Mouse (Mus musculus): ENCODE results near the gene Slc35c2.

DNA sequence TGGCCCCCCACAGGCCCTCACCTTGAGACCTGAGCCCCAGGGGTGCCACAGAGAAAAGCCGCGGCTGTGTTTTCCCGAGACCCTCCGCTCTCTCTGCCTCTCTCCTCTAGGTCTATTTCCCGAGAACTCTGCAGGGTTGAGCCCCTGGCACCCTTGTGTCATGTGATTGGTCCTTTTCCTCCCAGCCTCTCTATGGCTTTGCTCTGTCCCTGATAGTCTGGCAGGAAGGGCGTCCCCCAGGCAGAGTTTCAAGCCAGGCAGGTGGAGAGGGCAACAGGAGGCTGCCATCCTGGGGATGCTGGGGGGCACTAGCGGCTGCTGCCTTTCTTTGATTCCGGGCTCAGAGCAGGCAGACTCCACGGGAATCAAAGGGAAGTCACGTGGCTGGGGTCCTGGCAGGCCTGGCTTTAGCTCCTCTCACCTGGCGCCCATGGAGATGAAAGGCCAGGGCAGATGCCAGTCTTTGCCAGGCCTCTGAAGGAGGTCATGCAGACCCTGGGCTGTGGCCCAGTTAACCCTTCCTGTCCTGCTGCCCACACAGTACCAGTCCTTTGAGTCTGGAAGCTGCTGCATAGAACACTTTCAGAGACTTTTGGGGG, 44.4 kb downstream of the Slc35c2 start:
- TF ChIP-seq CTCF (IDR thresholded peaks at IDR 0.05; ENCODE audit: borderline replicate concordance, control insufficient read depth, extremely low read depth, insufficient read depth, low read length, poor library complexity): no peak
- TF ChIP-seq POLR2A (IDR thresholded peaks at IDR 0.05; ENCODE audit: control insufficient read depth, extremely low read depth, insufficient read depth, low read length, poor library complexity): no peak
